Mouse (Mus musculus): ENCODE measurements around the gene Slit1.
A peak's percentile ranks its signal among the peaks of the same experiment; 100 is the strongest.

- 0 out of 2 replicates have a peak, but pooled peaks have one; percentile 6 for TF ChIP-seq CTCF (IDR thresholded peaks at IDR 0.05; ENCODE audit: low read depth)
- TF ChIP-seq EP300 (IDR thresholded peaks at IDR 0.05; ENCODE audit: low read depth): no peak
These were observed 127.8 kb downstream of the Slit1 start for GRCm38 (mm10) chr19:41615606-41616224.
